Mouse (Mus musculus): ENCODE results near the gene Stk32c. TPM values are rescaled to one million over a fixed set of nuclear protein-coding genes. Genes with fewer than 3 reads are reported as not detected.

Stk32c gene
- polyA plus RNA-seq, 1 experiment: 7.5 TPM

GRCm38 (mm10) chr7:139136906-139137491 lies 76.1 kb downstream of the Stk32c start:
- TF ChIP-seq POLR2A (IDR thresholded peaks at IDR 0.05; ENCODE audit: low read depth, low read length): no peak
- Histone ChIP-seq H3K4me3 (ENCODE audit: extremely low read depth, insufficient read depth, insufficient read length) (no peak overlapping the region), H3K36me3 (ENCODE audit: control insufficient read depth, insufficient read depth, low read length) (no peaks in the 10 kb centered on the region), H3K4me1 (ENCODE audit: control insufficient read depth, insufficient read depth, insufficient read length) (no peaks in the 10 kb centered on the region), H3K27ac (ENCODE audit: insufficient read depth, low read length) (no peak overlapping the region), H3K27me3 (ENCODE audit: control insufficient read depth, insufficient read depth, low read length) (no peaks in the 10 kb centered on the region)
- 90% methylated on average over 5 of the region's 5 CpGs for WGBS
- DNase-seq (ENCODE audit: low read depth in 1 of 2, low spot score in 2 of 2): no peak

- no peak for TF ChIP-seq POLR2A (IDR thresholded peaks at IDR 0.05; ENCODE audit: low read depth, low read length)
- TF ChIP-seq CTCF (IDR thresholded peaks at IDR 0.05; ENCODE audit: extremely low read depth, insufficient read depth, insufficient read length, insufficient replicate concordance): no peak
- H3K36me3 ChIP-seq (ENCODE audit: control insufficient read depth, insufficient read depth, low read length): no peaks in the 10 kb centered on the region
- no peak overlapping the region for H3K27ac ChIP-seq (ENCODE audit: insufficient read depth, low read length)
- WGBS: 76% methylated on average over 5 of the region's 5 CpGs
- DNase-seq (ENCODE audit: low read depth in 1 of 2, low spot score in 2 of 2): no peak
- no peak overlapping the region for H3K4me3 ChIP-seq (ENCODE audit: extremely low read depth, insufficient read depth, insufficient read length)
- no peaks in the 10 kb centered on the region for H3K4me1 ChIP-seq (ENCODE audit: control insufficient read depth, insufficient read depth, insufficient read length)
- no peaks in the 10 kb centered on the region for H3K27me3 ChIP-seq (ENCODE audit: control insufficient read depth, insufficient read depth, low read length)
Observed at GRCm38 (mm10) chr7:139135236-139135635, 77.9 kb downstream of the Stk32c start.

- H3K4me1 ChIP-seq (ENCODE audit: control insufficient read depth, insufficient read depth, insufficient read length): no peaks in the 10 kb centered on the region
- no peaks in the 10 kb centered on the region for H3K36me3 ChIP-seq (ENCODE audit: control insufficient read depth, insufficient read depth, low read length)
- no peak overlapping the region for H3K27ac ChIP-seq (ENCODE audit: insufficient read depth, low read length)
- WGBS: 66% methylated on average over 3 of the region's 3 CpGs
- no peak for DNase-seq (ENCODE audit: low read depth in 1 of 2, low spot score in 2 of 2)
- TF ChIP-seq POLR2A (IDR thresholded peaks at IDR 0.05; ENCODE audit: low read depth, low read length) (no peak), CTCF (IDR thresholded peaks at IDR 0.05; ENCODE audit: extremely low read depth, insufficient read depth, insufficient read length, insufficient replicate concordance) (no peak)
- no peak overlapping the region for H3K4me3 ChIP-seq (ENCODE audit: extremely low read depth, insufficient read depth, insufficient read length)
- no peaks in the 10 kb centered on the region for H3K27me3 ChIP-seq (ENCODE audit: control insufficient read depth, insufficient read depth, low read length)
Observed at GRCm38 (mm10) chr7:139133446-139133845, 79.7 kb downstream of the Stk32c start.

- Histone ChIP-seq H3K27me3 (ENCODE audit: control insufficient read depth, insufficient read depth, low read length) (no peaks in the 10 kb centered on the region), H3K27ac (ENCODE audit: insufficient read depth, low read length) (0 out of 2 replicates have a peak overlapping the region, but pooled peaks have one; percentile 13), H3K36me3 (ENCODE audit: control insufficient read depth, insufficient read depth, low read length) (no peaks in the 10 kb centered on the region), H3K4me1 (ENCODE audit: control insufficient read depth, insufficient read depth, insufficient read length) (no peaks in the 10 kb centered on the region), H3K4me3 (ENCODE audit: extremely low read depth, insufficient read depth, insufficient read length) (no peak overlapping the region)
- DNase-seq (ENCODE audit: low read depth in 1 of 2, low spot score in 2 of 2): no peak
- WGBS: 10% methylated on average over 8 of the region's 8 CpGs
- no peak for TF ChIP-seq POLR2A (IDR thresholded peaks at IDR 0.05; ENCODE audit: low read depth, low read length)
- no peak for TF ChIP-seq CTCF (IDR thresholded peaks at IDR 0.05; ENCODE audit: extremely low read depth, insufficient read depth, insufficient read length, insufficient replicate concordance)
Observed at GRCm38 (mm10) chr7:139131538-139131937, 81.6 kb downstream of the Stk32c start.

GRCm38 (mm10) chr7:139130361-139130760 lies 82.7 kb downstream of the Stk32c start:
- H3K27me3 ChIP-seq (ENCODE audit: control insufficient read depth, insufficient read depth, low read length): no peaks in the 10 kb centered on the region
- no peaks in the 10 kb centered on the region for H3K4me1 ChIP-seq (ENCODE audit: control insufficient read depth, insufficient read depth, insufficient read length)
- H3K36me3 ChIP-seq (ENCODE audit: control insufficient read depth, insufficient read depth, low read length): no peaks in the 10 kb centered on the region
- H3K27ac ChIP-seq (ENCODE audit: insufficient read depth, low read length): no peak overlapping the region
- TF ChIP-seq CTCF (IDR thresholded peaks at IDR 0.05; ENCODE audit: extremely low read depth, insufficient read depth, insufficient read length, insufficient replicate concordance) (no peak), POLR2A (IDR thresholded peaks at IDR 0.05; ENCODE audit: low read depth, low read length) (no peak)
- no peak for DNase-seq (ENCODE audit: low read depth in 1 of 2, low spot score in 2 of 2)
- H3K4me3 ChIP-seq (ENCODE audit: extremely low read depth, insufficient read depth, insufficient read length): no peak overlapping the region
- WGBS: 34% methylated on average over 6 of the region's 6 CpGs

- no peaks in the 10 kb centered on the region for H3K27me3 ChIP-seq (ENCODE audit: control insufficient read depth, insufficient read depth, low read length)
- WGBS: 61% methylated on average over 4 of the region's 4 CpGs
Observed at GRCm38 (mm10) chr7:139128994-139129393, 84.1 kb downstream of the Stk32c start.

GRCm38 (mm10) chr7:139126549-139126948 lies 86.6 kb downstream of the Stk32c start:
- TF ChIP-seq POLR2A (IDR thresholded peaks at IDR 0.05; ENCODE audit: low read depth, low read length): no peak
- no peak for TF ChIP-seq CTCF (IDR thresholded peaks at IDR 0.05; ENCODE audit: extremely low read depth, insufficient read depth, insufficient read length, insufficient replicate concordance)
- 83% methylated on average over 7 of the region's 7 CpGs for WGBS
- Histone ChIP-seq H3K36me3 (ENCODE audit: control insufficient read depth, insufficient read depth, low read length) (no peaks in the 10 kb centered on the region), H3K4me3 (ENCODE audit: extremely low read depth, insufficient read depth, insufficient read length) (no peak overlapping the region), H3K4me1 (ENCODE audit: control insufficient read depth, insufficient read depth, insufficient read length) (no peaks in the 10 kb centered on the region), H3K27ac (ENCODE audit: insufficient read depth, low read length) (no peak overlapping the region), H3K27me3 (ENCODE audit: control insufficient read depth, insufficient read depth, low read length) (no peaks in the 10 kb centered on the region)
- DNase-seq (ENCODE audit: low read depth in 1 of 2, low spot score in 2 of 2): no peak

More at GRCm38 (mm10) chr7:139128994-139129393, 84.1 kb downstream of the Stk32c start:
- no peak overlapping the region for H3K27ac ChIP-seq (ENCODE audit: insufficient read depth, low read length)
- H3K4me3 ChIP-seq (ENCODE audit: extremely low read depth, insufficient read depth, insufficient read length): no peak overlapping the region
- no peaks in the 10 kb centered on the region for H3K36me3 ChIP-seq (ENCODE audit: control insufficient read depth, insufficient read depth, low read length)
- H3K4me1 ChIP-seq (ENCODE audit: control insufficient read depth, insufficient read depth, insufficient read length): no peaks in the 10 kb centered on the region
- no peak for TF ChIP-seq CTCF (IDR thresholded peaks at IDR 0.05; ENCODE audit: extremely low read depth, insufficient read depth, insufficient read length, insufficient replicate concordance)
- no peak for TF ChIP-seq POLR2A (IDR thresholded peaks at IDR 0.05; ENCODE audit: low read depth, low read length)
- no peak for DNase-seq (ENCODE audit: low read depth in 1 of 2, low spot score in 2 of 2)

Measured in spleen, adult 2 months (tissue).